Mouse (Mus musculus): Measurements from ENCODE around the gene Slc15a1. TPM values are rescaled to one million over a fixed set of nuclear protein-coding genes. Genes with fewer than 3 reads are reported as not detected.
A peak's percentile ranks its signal among the peaks of the same experiment; 100 is the strongest.

Slc15a1 gene
- under 1 TPM in 1 of 2 experiments, not detected in 1; 0.34 TPM for polyA plus RNA-seq (2017; shearing (Covaris generic))

DNA sequence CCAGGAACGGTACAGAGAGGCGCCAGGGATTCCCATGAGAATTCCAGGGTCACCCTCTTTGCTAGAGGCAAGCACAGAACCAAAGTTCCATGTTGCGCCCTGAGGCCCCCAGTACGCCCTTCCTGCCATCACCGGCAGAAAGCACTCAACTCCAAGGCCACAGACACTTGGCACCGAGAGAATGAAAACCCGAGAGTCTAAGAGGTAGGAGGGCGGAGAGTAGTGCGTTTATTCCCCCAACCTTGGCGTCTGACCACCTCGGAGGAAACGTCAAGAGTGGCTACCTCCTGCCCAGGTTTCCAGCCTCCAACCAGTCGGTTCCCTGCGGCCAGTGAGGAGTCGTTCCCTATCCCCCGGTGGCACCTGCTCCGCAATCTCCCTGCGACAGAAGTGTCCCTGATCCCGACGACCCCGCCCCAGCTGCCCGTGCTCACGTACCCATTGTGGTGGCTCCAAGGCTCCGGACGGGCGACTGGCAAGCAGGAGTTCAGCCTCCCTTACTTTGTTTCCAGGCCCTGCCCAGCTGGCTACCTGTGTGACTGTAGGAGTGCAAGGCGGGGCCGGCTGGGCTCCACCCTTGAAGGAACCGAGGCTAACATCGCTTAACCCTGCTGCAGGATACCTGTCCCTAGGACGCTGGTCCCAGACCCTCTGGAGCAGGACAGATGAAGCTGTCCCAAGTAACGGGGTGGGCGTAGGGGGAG lies at the start of gene Slc15a1:
Gene Slc15a1 (minus strand): TSS at position 472 of the 704 bp plus-strand sequence.
- no peak for ATAC-seq

GRCm38 (mm10) chr14:121553785-121554184 lies 48.7 kb upstream of the Slc15a1 start:
- peak; percentile 57 for ATAC-seq

- ATAC-seq, result no peak
These were observed 47.5 kb upstream of the Slc15a1 start for GRCm38 (mm10) chr14:121552586-121552985.

GRCm38 (mm10) chr14:121549834-121550233 lies 44.8 kb upstream of the Slc15a1 start:
- ATAC-seq, result no peak

DNA sequence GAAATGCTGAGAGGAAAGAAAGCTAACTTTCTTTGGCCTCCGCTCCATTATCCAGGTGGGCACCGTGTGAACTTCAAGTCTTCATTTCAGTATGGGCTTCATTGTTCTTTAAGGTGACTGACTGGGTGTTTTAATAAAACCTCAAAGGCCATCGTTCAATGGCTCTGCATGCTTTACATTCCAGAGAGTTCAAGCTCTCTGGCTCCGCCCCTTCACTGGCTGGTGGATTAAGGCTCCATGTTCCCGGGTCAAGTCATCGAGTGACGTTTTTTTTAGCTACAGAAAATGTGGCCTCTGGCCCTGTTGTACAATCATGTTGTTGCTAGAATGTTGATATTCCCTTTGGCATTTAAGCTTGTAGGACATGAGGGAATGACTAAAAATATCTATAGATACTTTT lies 42.7 kb upstream of the Slc15a1 start:
- ATAC-seq, result no peak

- ATAC-seq, result no peak
These were observed 41.6 kb upstream of the Slc15a1 start for GRCm38 (mm10) chr14:121546621-121547020.

- ATAC-seq, result no peak
These were observed 40.7 kb upstream of the Slc15a1 start for GRCm38 (mm10) chr14:121545551-121546331.

DNA sequence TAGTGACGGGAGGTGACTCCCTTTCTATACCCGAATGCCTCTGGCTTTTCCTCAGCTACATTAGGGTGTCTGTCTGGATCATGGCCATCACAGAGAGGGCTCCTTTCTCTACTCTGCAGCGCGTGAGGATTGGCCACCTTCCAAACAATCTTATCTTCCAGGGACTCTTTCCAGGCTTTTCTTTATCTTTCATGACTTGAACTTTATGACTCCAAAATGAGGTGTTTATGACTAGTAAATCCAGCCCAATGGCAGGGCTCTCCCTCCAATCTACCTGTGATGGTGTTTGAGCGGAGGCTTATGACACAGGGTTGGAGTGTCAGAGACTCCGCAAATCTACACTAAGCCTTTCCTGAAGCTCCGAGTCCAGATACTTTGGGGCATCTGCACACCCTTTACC lies 36.2 kb upstream of the Slc15a1 start:
- ATAC-seq, result no peak

- no peak for ATAC-seq
These were observed 29.4 kb upstream of the Slc15a1 start for GRCm38 (mm10) chr14:121534501-121534900.

GRCm38 (mm10) chr14:121530853-121531252 lies 25.8 kb upstream of the Slc15a1 start:
- no peak for ATAC-seq

DNA sequence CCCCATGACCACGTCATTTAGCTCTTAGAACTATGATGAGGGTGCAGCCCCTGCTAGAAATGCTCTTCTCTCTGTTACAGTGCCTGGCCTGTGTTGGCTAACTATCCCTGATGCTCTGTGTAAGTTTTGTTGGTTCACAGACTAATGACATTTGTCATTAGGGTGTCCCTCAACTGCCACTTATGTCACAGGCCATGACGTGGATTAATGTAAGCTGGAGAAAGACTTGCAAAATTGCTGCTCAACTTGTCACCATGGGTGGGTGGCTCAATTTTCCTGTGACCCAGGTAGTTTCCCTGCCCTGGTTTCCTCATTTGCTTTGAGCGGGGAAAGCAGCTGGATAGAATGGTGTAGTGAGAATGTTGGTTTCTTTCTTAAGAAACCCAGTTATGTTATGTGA lies 22.8 kb upstream of the Slc15a1 start:
- ATAC-seq, result no peak

GRCm38 (mm10) chr14:121527201-121527600 lies 22.1 kb upstream of the Slc15a1 start:
- ATAC-seq, result no peak

DNA sequence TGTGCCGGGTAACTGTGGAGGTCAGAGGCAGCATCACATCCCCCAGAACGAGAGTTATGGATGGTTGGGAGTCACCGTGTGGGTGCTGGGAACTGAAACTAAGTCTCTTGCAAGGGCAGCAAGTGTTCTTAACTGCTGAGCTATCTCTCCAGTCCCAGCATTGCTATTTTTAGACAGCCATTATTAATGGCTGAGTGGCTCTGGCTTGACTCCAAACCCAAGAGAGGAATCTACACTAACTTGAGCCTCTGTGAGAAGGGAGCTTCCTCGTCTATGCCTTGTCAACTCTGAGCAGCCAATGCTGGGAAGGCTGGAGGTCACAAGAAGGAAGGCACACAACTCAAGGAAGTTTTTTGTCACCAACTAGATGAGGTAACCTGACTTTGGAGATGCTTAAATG lies 16.7 kb upstream of the Slc15a1 start:
- ATAC-seq, result no peak

GRCm38 (mm10) chr14:121516881-121517280 lies 11.8 kb upstream of the Slc15a1 start:
- no peak for ATAC-seq

DNA sequence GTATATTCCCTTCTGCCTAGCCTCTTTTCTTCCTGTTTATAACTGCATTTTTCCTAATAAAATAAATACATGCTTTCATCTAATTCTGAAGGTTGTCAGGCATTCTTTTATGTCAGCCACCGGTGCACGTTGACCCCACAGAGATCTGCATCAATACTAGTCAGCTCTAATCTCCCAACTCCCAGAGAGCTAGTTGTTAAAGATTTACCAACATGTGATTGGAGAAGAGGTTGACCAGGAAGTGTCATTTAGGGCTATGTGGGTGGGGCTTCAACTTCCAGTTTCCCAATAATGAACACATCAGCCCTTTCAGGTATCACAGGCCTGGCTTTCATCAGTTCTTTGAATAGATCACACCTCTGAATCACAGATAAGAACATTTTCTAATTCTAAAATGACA lies 3.9 kb upstream of the Slc15a1 start:
- ATAC-seq, result no peak

- ATAC-seq, result no peak
These were observed 1.3 kb upstream of the Slc15a1 start for GRCm38 (mm10) chr14:121506336-121506735.

- ATAC-seq, result no peak
These were observed 421 bp upstream of the Slc15a1 start for GRCm38 (mm10) chr14:121505485-121505860.

DNA sequence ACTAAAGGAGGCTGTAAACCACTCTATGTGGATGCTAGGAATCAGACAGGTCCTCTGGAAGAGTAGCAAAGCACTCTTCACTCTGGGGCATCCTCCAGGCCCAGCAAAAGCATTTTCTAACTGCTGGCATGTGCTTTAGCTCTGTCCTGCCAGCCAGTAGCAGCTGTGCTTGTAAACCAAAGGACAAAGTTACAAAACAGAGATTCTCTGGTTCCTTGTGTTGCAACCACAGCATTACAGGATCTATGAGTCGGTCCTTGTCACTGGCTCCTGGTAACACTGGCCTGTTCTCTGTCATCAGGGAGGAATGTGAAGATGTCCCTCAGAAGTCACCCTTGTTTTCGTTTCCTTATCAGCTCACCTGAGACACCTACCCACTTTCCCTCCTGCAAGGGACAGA lies 4.5 kb downstream of the Slc15a1 start:
- ATAC-seq, result no peak

GRCm38 (mm10) chr14:121499769-121500168 lies 5.3 kb downstream of the Slc15a1 start:
- ATAC-seq, result no peak

- ATAC-seq, result no peak
These were observed 7.3 kb downstream of the Slc15a1 start for GRCm38 (mm10) chr14:121497800-121498199.

- ATAC-seq, result no peak
These were observed 9.3 kb downstream of the Slc15a1 start for GRCm38 (mm10) chr14:121495741-121496140.

DNA sequence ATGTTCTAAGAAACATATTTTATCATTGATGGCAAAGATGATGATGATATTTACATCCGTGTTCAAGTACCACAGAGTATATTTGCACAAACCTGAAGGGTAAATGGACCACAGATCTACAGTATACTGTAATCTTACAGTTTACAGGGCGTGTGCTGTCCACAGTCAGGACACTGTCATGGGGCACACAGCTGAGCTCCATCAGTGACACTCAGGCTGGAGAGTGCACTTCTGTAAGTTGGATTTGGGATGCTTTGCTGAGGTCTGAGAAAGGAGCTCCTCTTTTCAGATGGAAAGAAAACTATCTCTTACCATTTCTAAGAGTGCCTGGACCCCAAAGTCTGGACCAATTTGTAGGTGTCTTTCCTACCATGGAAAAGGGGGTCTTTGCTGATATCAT lies 9.9 kb downstream of the Slc15a1 start:
- ATAC-seq, result no peak

DNA sequence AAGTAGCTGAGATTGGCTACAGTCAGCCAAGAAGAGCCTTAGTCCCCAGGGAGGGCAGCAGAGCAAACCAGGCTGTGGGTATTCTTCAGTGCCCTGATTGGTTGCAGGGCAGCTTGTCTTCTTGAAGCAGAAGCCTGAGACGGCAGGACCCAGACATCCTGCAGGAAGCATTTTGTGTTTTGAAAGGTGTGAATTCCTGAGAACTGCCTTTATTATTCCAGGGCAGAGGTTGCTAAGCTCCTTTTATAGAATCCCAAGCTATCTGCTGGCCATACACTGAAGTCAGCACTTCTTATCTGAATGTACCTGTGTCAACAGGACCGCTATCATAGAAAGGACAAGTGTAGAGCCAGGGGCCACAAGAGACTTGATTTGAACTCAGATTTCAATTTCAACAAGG lies 10.8 kb downstream of the Slc15a1 start:
- no peak for ATAC-seq

GRCm38 (mm10) chr14:121493712-121494111 lies 11.3 kb downstream of the Slc15a1 start:
- ATAC-seq, result no peak
